Mouse (Mus musculus) intestine, postnatal 0 days (tissue): Measurements from ENCODE around the gene Defa36. TPM values are rescaled to one million over a fixed set of nuclear protein-coding genes. Genes with fewer than 3 reads are reported as not detected.
"Not testable (repeated sequence)": the region's sequence is repeated elsewhere in the genome, so short reads cannot be mapped to it uniquely, and the experiment has no call there.

Experiments used
- ATAC-seq: fragments of 200-750 bp; cut with Nextera tagmentation; 2 replicates; pipeline ENCODE4 v1.8.0; 2017; ENCODE audit warnings: mild to moderate bottlenecking, moderate TSS enrichment, moderate library complexity
- H3K27ac ChIP-seq: fragments of 300-500 bp; sonication (generic); 2 replicates; pipeline ENCODE4 v1.5.1; 2014; ENCODE audit warnings: mild to moderate bottlenecking, low read depth, low read length, moderate library complexity
- H3K27me3 ChIP-seq: fragments of 300-500 bp; sonication (generic); replicated peaks from 2 replicates; pipeline ENCODE4 v1.6.1; 2014; ENCODE audit warnings: low read length, mixed read lengths; ENCODE audit not compliant: control insufficient read depth, insufficient read depth
- H3K36me3 ChIP-seq: fragments of 300-500 bp; sonication (generic); 2 replicates; pipeline ENCODE4 v1.6.1; 2014; ENCODE audit warnings: mild to moderate bottlenecking, moderate library complexity; ENCODE audit not compliant: control insufficient read depth, insufficient read depth
- H3K4me1 ChIP-seq: fragments of 300-500 bp; sonication (generic); replicated peaks from 2 replicates; pipeline ENCODE4 v1.6.1; 2014; ENCODE audit warnings: antibody characterized with exemption, low read length, mixed read lengths; ENCODE audit not compliant: control insufficient read depth, insufficient read depth
- H3K4me2 ChIP-seq: fragments of 300-500 bp; sonication (generic); replicated peaks from 2 replicates; pipeline ENCODE4 v1.6.1; 2014; ENCODE audit warnings: low read depth, mild to moderate bottlenecking, moderate library complexity
- H3K4me3 ChIP-seq: fragments of 300-500 bp; sonication (generic); 2 replicates; pipeline ENCODE4 v1.5.1; 2014; ENCODE audit warnings: low read depth, low read length
- H3K9ac ChIP-seq: fragments of 300-500 bp; sonication (generic); 2 replicates; pipeline ENCODE4 v1.6.1; 2014; ENCODE audit warnings: mild to moderate bottlenecking, low read depth, low read length
- H3K9me3 ChIP-seq: fragments of 300-500 bp; sonication (generic); 2 replicates; pipeline ENCODE4 v1.6.1; 2016; ENCODE audit warnings: mixed run types; ENCODE audit not compliant: control insufficient read depth
- WGBS: fragments of 180-500 bp; shearing (Covaris S2); extraction: QIAGEN DNeasy Blood & Tissue Kit; methylation state at CpG from one replicate; pipeline ENCODE4 v1.1.7; 2014; 5-methylcytosine and 5-hydroxymethylcytosine counted together
- polyA plus RNA-seq: library from polyadenylated mRNA; unstranded; fragments of >200 nt; fragmentation: Nextera tagmentation; extraction: Ambion mirVana; gene quantifications from 2 replicates; pipeline ENCODE4 v1.2.1, GENCODE M21; 2015

Gene Defa36
- 2.9 TPM in 1 of 2 replicates, not detected in the other for polyA plus RNA-seq

DNA sequence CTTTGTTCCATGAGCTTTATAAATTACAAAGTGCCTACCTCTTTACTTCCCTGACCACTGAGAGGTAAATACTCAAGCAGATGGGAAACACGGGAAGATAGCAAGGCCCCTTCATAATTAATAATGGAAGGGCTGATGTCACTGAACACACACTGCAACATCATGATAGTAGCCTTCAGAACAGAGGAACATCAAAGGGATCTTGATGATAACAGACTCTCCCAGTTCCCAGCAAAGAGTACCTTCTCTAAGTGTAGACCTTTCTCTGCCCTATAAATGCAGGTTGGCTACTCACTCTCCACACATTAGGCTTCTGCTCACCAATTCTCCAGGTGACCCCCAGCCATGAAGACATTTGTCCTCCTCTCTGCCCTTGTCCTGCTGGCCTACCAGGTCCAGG, at the start of gene Defa36:
Defa36 (plus strand) TSS at position 301 of the 400 bp plus-strand sequence.
- H3K27ac ChIP-seq, H3K9ac ChIP-seq, H3K4me1 ChIP-seq, H3K9me3 ChIP-seq, H3K36me3 ChIP-seq, H3K4me3 ChIP-seq, H3K4me2 ChIP-seq, H3K27me3 ChIP-seq, ATAC-seq: not testable (repeated sequence)
- WGBS = no CpG with 5 or more reads among the region's 1 CpGs

DNA sequence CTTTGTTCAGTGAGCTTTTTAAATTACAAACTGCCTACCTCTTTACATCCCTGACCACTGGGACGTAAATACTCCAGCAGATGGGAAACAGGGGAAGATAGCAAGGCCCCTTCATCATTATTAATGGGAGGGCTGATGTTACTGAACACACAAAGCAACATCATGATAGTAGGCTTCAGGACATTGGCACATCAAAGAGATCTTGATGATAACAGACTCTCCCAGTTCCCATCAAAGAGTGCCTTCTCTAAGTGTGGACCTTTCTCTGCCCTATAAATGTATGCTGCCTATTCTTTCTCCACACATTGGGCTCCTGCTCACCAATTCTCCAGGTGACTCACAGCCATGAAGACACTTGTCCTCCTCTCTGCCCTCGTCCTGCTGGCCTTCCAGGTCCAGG, 49.0 kb upstream of the Defa36 start, which contains the start of gene Defa2:
Defa2 (plus strand) TSS at position 301 of the 400 bp plus-strand sequence.
- no CpG with 5 or more reads among the region's 2 CpGs for WGBS
- not testable (repeated sequence) for H3K4me2 ChIP-seq, H3K4me1 ChIP-seq, H3K4me3 ChIP-seq, H3K27me3 ChIP-seq, H3K36me3 ChIP-seq, H3K9me3 ChIP-seq, H3K27ac ChIP-seq, ATAC-seq, H3K9ac ChIP-seq

DNA sequence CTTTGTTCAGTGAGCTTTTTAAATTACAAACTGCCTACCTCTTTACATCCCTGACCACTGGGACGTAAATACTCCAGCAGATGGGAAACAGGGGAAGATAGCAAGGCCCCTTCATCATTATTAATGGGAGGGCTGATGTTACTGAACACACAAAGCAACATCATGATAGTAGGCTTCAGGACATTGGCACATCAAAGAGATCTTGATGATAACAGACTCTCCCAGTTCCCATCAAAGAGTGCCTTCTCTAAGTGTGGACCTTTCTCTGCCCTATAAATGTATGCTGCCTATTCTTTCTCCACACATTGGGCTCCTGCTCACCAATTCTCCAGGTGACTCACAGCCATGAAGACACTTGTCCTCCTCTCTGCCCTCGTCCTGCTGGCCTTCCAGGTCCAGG, 35.7 kb upstream of the Defa36 start, which contains the start of gene Defa33:
Defa33 (plus strand) TSS at position 301 of the 400 bp plus-strand sequence.
- not testable (repeated sequence) for H3K36me3 ChIP-seq, H3K27ac ChIP-seq, H3K9me3 ChIP-seq, H3K4me1 ChIP-seq, H3K9ac ChIP-seq, H3K4me2 ChIP-seq, ATAC-seq, H3K4me3 ChIP-seq, H3K27me3 ChIP-seq
- no CpG with 5 or more reads among the region's 2 CpGs for WGBS

DNA sequence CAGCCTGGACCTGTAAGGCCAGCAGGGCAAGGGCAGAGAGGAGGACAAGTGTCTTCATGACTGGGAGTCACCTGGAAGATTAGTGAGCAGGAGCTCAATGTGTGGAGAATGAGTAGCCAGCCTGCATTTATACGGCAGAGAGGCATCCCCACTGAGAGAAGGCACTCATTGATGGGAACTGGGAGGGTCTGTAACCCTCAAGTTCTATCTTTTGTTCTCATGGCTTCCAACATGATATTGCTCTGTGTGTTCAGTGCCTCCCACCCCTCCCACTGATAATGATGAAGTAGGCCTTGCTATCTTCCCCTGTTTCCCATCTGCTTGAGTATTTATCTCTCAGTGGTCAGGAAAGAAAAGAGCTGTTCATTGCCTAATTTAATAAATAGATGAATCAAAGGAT, 29.2 kb downstream of the Defa36 start, which contains the start of gene Gm7849:
Gm7849 (minus strand) TSS at position 101 of the 400 bp plus-strand sequence.
- not testable (repeated sequence) for H3K27me3 ChIP-seq, ATAC-seq, H3K9ac ChIP-seq, H3K36me3 ChIP-seq, H3K9me3 ChIP-seq, H3K4me3 ChIP-seq, H3K27ac ChIP-seq, H3K4me2 ChIP-seq, H3K4me1 ChIP-seq
- no CpG with 5 or more reads among the region's 1 CpGs for WGBS

Other genes starting within 250 kb of the Defa36 start
- gene Defa31, start 235.8 kb upstream of the Defa36 start, polyA plus RNA-seq = not detected in 2 replicates
- gene Gm15293, start 225.8 kb upstream of the Defa36 start, polyA plus RNA-seq = not detected in 2 replicates
- not detected in 2 replicates for gene Gm15292, start 177.7 kb upstream of the Defa36 start, polyA plus RNA-seq
- not detected in 2 replicates for gene Defa27, start 111.9 kb upstream of the Defa36 start, polyA plus RNA-seq
- gene Defa29, start 100.4 kb upstream of the Defa36 start, polyA plus RNA-seq = not detected in 2 replicates
- gene Defa2, start 48.9 kb upstream of the Defa36 start, polyA plus RNA-seq = 0.35 TPM in 1 of 2 replicates, not detected in the other
- not detected in 2 replicates for gene Defa33, start 35.6 kb upstream of the Defa36 start, polyA plus RNA-seq
- gene Gm7849, start 29.1 kb downstream of the Defa36 start, polyA plus RNA-seq = 2.2 and 2.3 TPM in 2 replicates
- gene Defa20, start 81.8 kb downstream of the Defa36 start, polyA plus RNA-seq = 1.1 and 1.4 TPM in 2 replicates
- gene Defa32, start 101.6 kb downstream of the Defa36 start, polyA plus RNA-seq = not detected in 2 replicates
- 2.1 TPM in 1 of 2 replicates, not detected in the other for gene Defa37, start 138.0 kb downstream of the Defa36 start, polyA plus RNA-seq
- not detected in 2 replicates for gene Defa28, start 155.6 kb downstream of the Defa36 start, polyA plus RNA-seq
- 1.6 and 2.7 TPM in 2 replicates for gene Gm7861, start 167.1 kb downstream of the Defa36 start, polyA plus RNA-seq
- gene Defa26, start 190.8 kb downstream of the Defa36 start, polyA plus RNA-seq = 0.76 and 0.99 TPM in 2 replicates
- 298 and 318 TPM in 2 replicates for gene Defa17, start 228.4 kb downstream of the Defa36 start, polyA plus RNA-seq
- gene Defa34, start 238.4 kb downstream of the Defa36 start, polyA plus RNA-seq = not detected in 2 replicates